Mouse (Mus musculus) A20 (cell line): ENCODE measurements at regions not wholly inside any gene's neighbourhood (a gene's known extent, or its start where the extent isn't known, plus 50 kb on each side); places are given as distances from the start of the nearest gene placed in this dataset.
A peak's percentile ranks its signal among the peaks of the same experiment; 100 is the strongest.

ENCODE experiments used
- DNase-seq: peaks from one replicate; pipeline ENCODE4 v3.0.0-alpha.2; 2011; ENCODE audit warnings: low read depth, low spot score

- peak; percentile 5 for DNase-seq
These were observed 1700.9 kb upstream of the Sel1l start for GRCm38 (mm10) chr12:93549900-93550299.

- no peak for DNase-seq
These were observed 1674.5 kb upstream of the Sel1l start for GRCm38 (mm10) chr12:93523465-93523864.

- DNase-seq, result no peak
These were observed 1637.4 kb upstream of the Sel1l start for GRCm38 (mm10) chr12:93486381-93486780.

- DNase-seq, result no peak
These were observed 1613.1 kb upstream of the Sel1l start for GRCm38 (mm10) chr12:93462106-93462505.

GRCm38 (mm10) chr12:93449436-93449835 lies 1600.5 kb upstream of the Sel1l start:
- no peak for DNase-seq

- DNase-seq, result no peak
These were observed 1580.3 kb upstream of the Sel1l start for GRCm38 (mm10) chr12:93429218-93429617.

- no peak for DNase-seq
These were observed 1579.0 kb upstream of the Sel1l start for GRCm38 (mm10) chr12:93427988-93428387.

- no peak for DNase-seq
These were observed 1567.4 kb upstream of the Sel1l start for GRCm38 (mm10) chr12:93416381-93416780.

GRCm38 (mm10) chr12:93415791-93416190 lies 1566.8 kb upstream of the Sel1l start:
- no peak for DNase-seq

- no peak for DNase-seq
These were observed 1536.6 kb upstream of the Sel1l start for GRCm38 (mm10) chr12:93385578-93385977.

GRCm38 (mm10) chr12:93342933-93343332 lies 1494.0 kb upstream of the Sel1l start:
- DNase-seq, result peak; percentile 50

GRCm38 (mm10) chr12:93342525-93342924 lies 1493.6 kb upstream of the Sel1l start:
- DNase-seq, result peak; percentile 54

- DNase-seq, result peak; percentile 63
These were observed 1486.6 kb upstream of the Sel1l start for GRCm38 (mm10) chr12:93335520-93335919.

GRCm38 (mm10) chr12:93312214-93312613 lies 1463.3 kb upstream of the Sel1l start:
- DNase-seq, result no peak

- DNase-seq, result no peak
These were observed 1432.9 kb upstream of the Sel1l start for GRCm38 (mm10) chr12:93281816-93282215.

- no peak for DNase-seq
These were observed 1424.7 kb upstream of the Sel1l start for GRCm38 (mm10) chr12:93273652-93274051.

- DNase-seq, result no peak
These were observed 1381.3 kb upstream of the Sel1l start for GRCm38 (mm10) chr12:93230237-93230636.

GRCm38 (mm10) chr12:93226826-93227225 lies 1377.9 kb upstream of the Sel1l start:
- DNase-seq, result no peak

GRCm38 (mm10) chr12:93221179-93221922 lies 1372.4 kb upstream of the Sel1l start:
- no peak for DNase-seq

- no peak for DNase-seq
These were observed 1358.6 kb upstream of the Sel1l start for GRCm38 (mm10) chr12:93207596-93207995.

GRCm38 (mm10) chr12:93188940-93189339 lies 1340.0 kb upstream of the Sel1l start:
- DNase-seq, result no peak

GRCm38 (mm10) chr12:93173744-93174143 lies 1324.8 kb upstream of the Sel1l start:
- DNase-seq, result no peak

GRCm38 (mm10) chr12:93160252-93160651 lies 1311.3 kb upstream of the Sel1l start:
- no peak for DNase-seq
